Mouse (Mus musculus): ENCODE measurements around the gene Cfap126.

GRCm38 (mm10) chr1:171094424-171094823, 19.3 kb upstream of the Cfap126 start:
- TF ChIP-seq CTCF (conservative IDR thresholded peaks at IDR 0.05; ENCODE audit: low read length) (no peak), NANOG (IDR thresholded peaks at IDR 0.05; ENCODE audit: borderline replicate concordance, low read length) (no peak)

Measured in E14TG2a.4 (cell line).